Mouse (Mus musculus) thymus, postnatal 10 days (tissue): ENCODE data around the gene Prkn.

ENCODE experiments used
- DNase-seq, 2 experiments: peaks; one replicate each; pipeline ENCODE4 v3.0.0; 2021; ENCODE audit warnings: low spot score in 2 of 2

The Prkn gene

GRCm38 (mm10) chr17:11270179-11270578 lies 430.0 kb downstream of the Prkn start:
- no peak for DNase-seq

- DNase-seq: no peak
Observed at GRCm38 (mm10) chr17:11271876-11272275, 431.7 kb downstream of the Prkn start.

GRCm38 (mm10) chr17:11284246-11284645 lies 444.1 kb downstream of the Prkn start:
- DNase-seq: no peak

- no peak for DNase-seq
Observed at GRCm38 (mm10) chr17:11290183-11290582, 450.0 kb downstream of the Prkn start.

GRCm38 (mm10) chr17:11303116-11303515 lies 462.9 kb downstream of the Prkn start:
- DNase-seq: no peak

GRCm38 (mm10) chr17:11309843-11310242 lies 469.7 kb downstream of the Prkn start:
- DNase-seq: no peak

- DNase-seq: no peak
Observed at GRCm38 (mm10) chr17:11314163-11314562, 474.0 kb downstream of the Prkn start.

GRCm38 (mm10) chr17:11315675-11316074 lies 475.5 kb downstream of the Prkn start:
- no peak for DNase-seq

- no peak for DNase-seq
Observed at GRCm38 (mm10) chr17:11318946-11319345, 478.8 kb downstream of the Prkn start.

GRCm38 (mm10) chr17:11319666-11320360 lies 479.6 kb downstream of the Prkn start:
- DNase-seq: no peak

GRCm38 (mm10) chr17:11332081-11332480 lies 491.9 kb downstream of the Prkn start:
- DNase-seq: no peak

GRCm38 (mm10) chr17:11333741-11334140 lies 493.6 kb downstream of the Prkn start:
- DNase-seq: no peak

GRCm38 (mm10) chr17:11336156-11336555 lies 496.0 kb downstream of the Prkn start:
- DNase-seq: no peak

GRCm38 (mm10) chr17:11340368-11340767 lies 500.2 kb downstream of the Prkn start:
- no peak for DNase-seq

- no peak for DNase-seq
Observed at GRCm38 (mm10) chr17:11346310-11346709, 506.1 kb downstream of the Prkn start.

- DNase-seq: no peak
Observed at GRCm38 (mm10) chr17:11352778-11353552, 512.8 kb downstream of the Prkn start.

GRCm38 (mm10) chr17:11353553-11353945 lies 513.4 kb downstream of the Prkn start:
- no peak for DNase-seq

GRCm38 (mm10) chr17:11354348-11354747 lies 514.2 kb downstream of the Prkn start:
- no peak for DNase-seq

GRCm38 (mm10) chr17:11375461-11375860 lies 535.3 kb downstream of the Prkn start:
- DNase-seq: no peak

GRCm38 (mm10) chr17:11383364-11383962 lies 543.3 kb downstream of the Prkn start:
- no peak for DNase-seq

GRCm38 (mm10) chr17:11385246-11385645 lies 545.1 kb downstream of the Prkn start:
- no peak for DNase-seq

GRCm38 (mm10) chr17:11392622-11393294 lies 552.6 kb downstream of the Prkn start:
- no peak for DNase-seq
